Mouse (Mus musculus): ENCODE results near the gene Cyb5r2. TPM values are rescaled to one million over a fixed set of nuclear protein-coding genes. Genes with fewer than 3 reads are reported as not detected.
A peak's percentile ranks its signal among the peaks of the same experiment; 100 is the strongest.

The Cyb5r2 gene
- not detected for total RNA-seq (2021)
- long read RNA-seq, experiment 1: 0 reads
- long read RNA-seq, experiment 2: 0 reads

GRCm38 (mm10) chr7:107757308-107758151 lies at the start of gene Cyb5r2:
Cyb5r2 (minus strand) TSS chr7:107758032.
- DNase-seq (ENCODE audit: low spot score in 2 of 2): peak in 1 of 2 experiments; percentile 25

GRCm38 (mm10) chr7:107802138-107802537 lies 44.3 kb upstream of the Cyb5r2 start:
- DNase-seq (ENCODE audit: low spot score in 2 of 2): no peak
- intact Hi-C loops (cut with DNase I): no loop called here

More at GRCm38 (mm10) chr7:107757308-107758151, at the start of gene Cyb5r2:
- intact Hi-C loops (cut with DNase I): no loop called here

GRCm38 (mm10) chr7:107801108-107801507 lies 43.3 kb upstream of the Cyb5r2 start, which contains the start of gene Ovch2:
Ovch2 (minus strand) TSS chr7:107801208.
- intact Hi-C loops (cut with DNase I): no loop called here
- DNase-seq (ENCODE audit: low spot score in 2 of 2): no peak

- no peak for DNase-seq (ENCODE audit: low spot score in 2 of 2)
- intact Hi-C loops (cut with DNase I): no loop called here
Observed at GRCm38 (mm10) chr7:107796500-107796899, 38.7 kb upstream of the Cyb5r2 start.

GRCm38 (mm10) chr7:107787977-107788620 lies 30.3 kb upstream of the Cyb5r2 start:
- intact Hi-C loops (cut with DNase I): no loop called here
- peak; percentile 39 to 53 for DNase-seq (ENCODE audit: low spot score in 2 of 2)

- peak; percentile 8 to 14 for DNase-seq (ENCODE audit: low spot score in 2 of 2)
- intact Hi-C loops (cut with DNase I): loop anchor here (1.0 kb wide), 1 partner anchor 30 kb away; no protein-coding TSS in a partner anchor
Observed at GRCm38 (mm10) chr7:107779611-107780010, 21.8 kb upstream of the Cyb5r2 start.

- DNase-seq (ENCODE audit: low spot score in 2 of 2): no peak
- intact Hi-C loops (cut with DNase I): no loop called here
Observed at GRCm38 (mm10) chr7:107778216-107778615, 20.4 kb upstream of the Cyb5r2 start.

GRCm38 (mm10) chr7:107770812-107771211 lies 13.0 kb upstream of the Cyb5r2 start:
- no peak for DNase-seq (ENCODE audit: low spot score in 2 of 2)
- intact Hi-C loops (cut with DNase I): no loop called here

GRCm38 (mm10) chr7:107756748-107757147 lies 1.1 kb downstream of the Cyb5r2 start:
- no peak for DNase-seq (ENCODE audit: low spot score in 2 of 2)
- intact Hi-C loops (cut with DNase I): no loop called here

GRCm38 (mm10) chr7:107755905-107756304 lies 1.9 kb downstream of the Cyb5r2 start:
- DNase-seq (ENCODE audit: low spot score in 2 of 2): no peak
- intact Hi-C loops (cut with DNase I): no loop called here

- no peak for DNase-seq (ENCODE audit: low spot score in 2 of 2)
- intact Hi-C loops (cut with DNase I): no loop called here
Observed at GRCm38 (mm10) chr7:107752031-107752520, 5.8 kb downstream of the Cyb5r2 start.

GRCm38 (mm10) chr7:107749721-107750120 lies 8.1 kb downstream of the Cyb5r2 start:
- intact Hi-C loops (cut with DNase I): loop anchor here (1.0 to 10.0 kb wide), 2 partner anchors 31 to 535 kb away; no protein-coding TSS in a partner anchor
- no peak for DNase-seq (ENCODE audit: low spot score in 2 of 2)

GRCm38 (mm10) chr7:107749270-107749669 lies 8.6 kb downstream of the Cyb5r2 start:
- intact Hi-C loops (cut with DNase I): loop anchor here (1.0 to 10.0 kb wide), 2 partner anchors 31 to 534 kb away; no protein-coding TSS in a partner anchor
- DNase-seq (ENCODE audit: low spot score in 2 of 2): peak; percentile 62 to 64

GRCm38 (mm10) chr7:107747954-107748353 lies 9.9 kb downstream of the Cyb5r2 start:
- intact Hi-C loops (cut with DNase I): loop anchor here (10.0 kb wide), 1 partner anchor 533 kb away; no protein-coding TSS in a partner anchor
- peak; percentile 41 to 52 for DNase-seq (ENCODE audit: low spot score in 2 of 2)

- DNase-seq (ENCODE audit: low spot score in 2 of 2): no peak
- intact Hi-C loops (cut with DNase I): loop anchor here (10.0 kb wide), 1 partner anchor 533 kb away; no protein-coding TSS in a partner anchor
Observed at GRCm38 (mm10) chr7:107747476-107747875, 10.4 kb downstream of the Cyb5r2 start.

- no peak for DNase-seq (ENCODE audit: low spot score in 2 of 2)
- intact Hi-C loops (cut with DNase I): loop anchor here (10.0 kb wide), 1 partner anchor 531 kb away; no protein-coding TSS in a partner anchor
Observed at GRCm38 (mm10) chr7:107746036-107746435, 11.8 kb downstream of the Cyb5r2 start.

GRCm38 (mm10) chr7:107745111-107745510 lies 12.7 kb downstream of the Cyb5r2 start:
- intact Hi-C loops (cut with DNase I): loop anchor here (10.0 kb wide), 1 partner anchor 530 kb away; no protein-coding TSS in a partner anchor

GRCm38 (mm10) chr7:107744454-107744853 lies 13.4 kb downstream of the Cyb5r2 start:
- intact Hi-C loops (cut with DNase I): loop anchor here (10.0 kb wide), 1 partner anchor 530 kb away; no protein-coding TSS in a partner anchor
- no peak for DNase-seq (ENCODE audit: low spot score in 2 of 2)

More at GRCm38 (mm10) chr7:107745111-107745510, 12.7 kb downstream of the Cyb5r2 start:
- no peak for DNase-seq (ENCODE audit: low spot score in 2 of 2)

GRCm38 (mm10) chr7:107742963-107743465 lies 14.8 kb downstream of the Cyb5r2 start:
- DNase-seq (ENCODE audit: low spot score in 2 of 2): no peak
- intact Hi-C loops (cut with DNase I): loop anchor here (10.0 kb wide), 1 partner anchor 528 kb away; no protein-coding TSS in a partner anchor
